Mouse (Mus musculus) myocyte (in vitro differentiated cells): Measurements from ENCODE around the gene Tjp2. TPM values are rescaled to one million over a fixed set of nuclear protein-coding genes. Genes with fewer than 3 reads are reported as not detected.

Source experiments
- H3K27me3 ChIP-seq: one replicate; pipeline ENCODE4 v1.6.1; 2011; ENCODE audit not compliant: control insufficient read depth, insufficient read depth, insufficient read length
- H3K36me3 ChIP-seq: one replicate; pipeline ENCODE4 v1.6.1; 2011; ENCODE audit not compliant: control insufficient read depth, insufficient read depth
- H3K4me2 ChIP-seq: one replicate; pipeline ENCODE4 v1.6.1; 2011; ENCODE audit warnings: low read depth, control low read depth
- H3K4me3 ChIP-seq: one replicate; pipeline ENCODE4 v1.5.1; 2011; ENCODE audit warnings: mild to moderate bottlenecking, control low read depth, moderate library complexity
- H3K79me2 ChIP-seq: one replicate; pipeline ENCODE4 v1.6.1; 2011; ENCODE audit not compliant: control insufficient read depth, insufficient read depth
- H3ac ChIP-seq: one replicate; pipeline ENCODE4 v1.6.1; 2011; ENCODE audit not compliant: control insufficient read depth, insufficient read length
- CEBPB ChIP-seq: IDR thresholded peaks from 2 replicates; pipeline ENCODE4 v1.6.1; 2011; ENCODE audit warnings: mild to moderate bottlenecking, moderate library complexity; ENCODE audit not compliant: poor library complexity, insufficient read depth, severe bottlenecking
- E2F4 ChIP-seq: IDR thresholded peaks from one replicate; pipeline ENCODE4 v1.6.1; 2011; ENCODE audit warnings: mild to moderate bottlenecking, control low read depth, moderate library complexity; ENCODE audit not compliant: insufficient read depth
- MAX ChIP-seq: IDR thresholded peaks from one replicate; pipeline ENCODE4 v1.6.1; 2011; ENCODE audit warnings: low read depth, mild to moderate bottlenecking, control low read depth
- MYOD1 ChIP-seq, 3 experiments: IDR thresholded peaks; one replicate each; pipeline ENCODE4 v1.6.1; 2011; ENCODE audit warnings: control low read depth in 2 of 3, low read depth in 2 of 3, mild to moderate bottlenecking in 2 of 3, moderate library complexity in 1 of 3; ENCODE audit not compliant: insufficient read length in 2 of 3, control insufficient read depth in 1 of 3
- MYOG ChIP-seq, 3 experiments: IDR thresholded peaks; one replicate each; pipeline ENCODE4 v1.6.1; 2011; ENCODE audit warnings: control low read depth in 2 of 3, low read depth in 2 of 3, mild to moderate bottlenecking in 2 of 3; ENCODE audit not compliant: insufficient read length in 2 of 3, control insufficient read depth in 1 of 3, insufficient read depth in 1 of 3
- POLR2A ChIP-seq: IDR thresholded peaks from one replicate; pipeline ENCODE4 v1.6.1; 2011; ENCODE audit warnings: low read depth, mild to moderate bottlenecking, control low read depth, moderate library complexity; ENCODE audit not compliant: insufficient read length
- POLR2AphosphoS2 ChIP-seq: IDR thresholded peaks from one replicate; pipeline ENCODE4 v1.6.1; 2011; ENCODE audit warnings: low read depth, control low read depth; ENCODE audit not compliant: insufficient read length
- REST ChIP-seq: IDR thresholded peaks from one replicate; pipeline ENCODE4 v1.6.1; 2011; ENCODE audit warnings: mild to moderate bottlenecking, control low read depth, moderate library complexity; ENCODE audit not compliant: insufficient read depth, insufficient read length
- SRF ChIP-seq: IDR thresholded peaks from one replicate; pipeline ENCODE4 v1.6.1; 2011; ENCODE audit warnings: low read depth; ENCODE audit not compliant: control insufficient read depth, insufficient read length
- TCF12 ChIP-seq: IDR thresholded peaks from one replicate; pipeline ENCODE4 v1.6.1; 2011; ENCODE audit warnings: mild to moderate bottlenecking, control low read depth; ENCODE audit not compliant: poor library complexity, insufficient read depth, severe bottlenecking
- TCF3 ChIP-seq: IDR thresholded peaks from one replicate; pipeline ENCODE4 v1.6.1; 2011; ENCODE audit warnings: low read depth, control low read depth; ENCODE audit not compliant: insufficient read length
- USF1 ChIP-seq: IDR thresholded peaks from one replicate; pipeline ENCODE4 v1.6.1; 2011; ENCODE audit warnings: low read depth, mild to moderate bottlenecking, control low read depth, moderate library complexity
- polyA plus RNA-seq: library from polyadenylated mRNA; unstranded; fragments of >200 nt; fragmentation: generic; extraction: Trizol; gene quantifications from one replicate; pipeline ENCODE4 v1.2.1, GENCODE M21; 2012; ENCODE audit warnings: missing spikeins

The Tjp2 gene
- polyA plus RNA-seq, 1 experiment: 5.2 TPM

DNA sequence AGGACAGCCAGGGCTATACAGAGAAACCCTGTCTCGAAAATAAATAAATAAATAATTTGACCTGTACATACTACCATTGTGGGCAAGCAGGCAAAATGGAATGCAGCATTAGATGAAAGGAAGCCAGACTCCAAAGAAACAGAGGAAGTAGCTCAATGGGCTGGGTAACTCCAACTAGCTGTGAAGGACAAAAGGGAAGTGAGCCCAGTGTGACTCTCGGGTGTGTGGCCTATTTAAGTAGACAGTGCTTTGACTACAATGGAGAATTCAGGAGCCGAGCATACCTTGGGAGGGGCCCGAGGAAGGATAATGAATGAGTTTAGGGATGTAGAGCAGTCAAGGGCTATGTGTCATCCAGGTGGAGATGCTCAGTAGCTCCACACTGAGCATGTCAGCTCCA is 48.1 kb downstream of the Tjp2 start:
- H3ac ChIP-seq: no peak overlapping the region
- H3K4me2 ChIP-seq: no peak overlapping the region
- H3K36me3 ChIP-seq: no peaks in the 10 kb centered on the region
- H3K79me2 ChIP-seq: peaks cover 10% of the 10 kb centered on the region
- TF ChIP-seq TCF3 (no peak), SRF (no peak), E2F4 (no peak)
- H3K4me3 ChIP-seq: no peak overlapping the region
- H3K27me3 ChIP-seq: no peaks in the 10 kb centered on the region

DNA sequence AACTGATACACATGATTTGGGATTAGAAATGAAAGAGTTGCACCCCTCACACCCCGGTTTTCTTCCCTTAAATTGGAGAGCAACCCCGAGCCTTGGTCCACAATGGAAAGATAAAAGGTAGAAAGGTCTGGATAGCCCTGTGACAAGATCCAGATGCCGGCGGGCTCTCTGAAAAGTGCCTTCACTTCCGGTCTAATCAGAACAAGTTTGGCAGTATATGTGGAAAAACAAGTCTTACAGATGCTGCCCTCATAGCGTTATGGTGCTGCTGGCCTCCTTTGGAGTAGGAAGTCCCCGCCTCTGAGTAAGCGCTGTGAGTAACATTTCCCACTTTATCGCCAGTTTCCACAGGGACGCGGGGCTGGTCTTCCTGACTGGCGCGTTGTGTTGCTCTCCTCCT is 49.9 kb downstream of the Tjp2 start:
- peak overlapping the region; percentile 51 for H3K4me3 ChIP-seq
- H3K4me2 ChIP-seq: peak overlapping the region; percentile 99
- TF ChIP-seq POLR2A (no peak), TCF3 (no peak), TCF12 (no peak), SRF (no peak), POLR2AphosphoS2 (no peak), MYOG (IDR thresholded peaks at IDR 0.05; ENCODE audit: control insufficient read depth in 1 of 3, insufficient read depth in 1 of 3, insufficient read length in 2 of 3, low read depth in 2 of 3) (no peak), MYOD1 (IDR thresholded peaks at IDR 0.05; ENCODE audit: control insufficient read depth in 1 of 3, insufficient read length in 2 of 3, low read depth in 2 of 3) (no peak), CEBPB (no peak), MAX (no peak)
- H3K79me2 ChIP-seq: peaks cover 13% of the 10 kb centered on the region
- no peaks in the 10 kb centered on the region for H3K36me3 ChIP-seq
- no peaks in the 10 kb centered on the region for H3K27me3 ChIP-seq
- H3ac ChIP-seq: no peak overlapping the region

DNA sequence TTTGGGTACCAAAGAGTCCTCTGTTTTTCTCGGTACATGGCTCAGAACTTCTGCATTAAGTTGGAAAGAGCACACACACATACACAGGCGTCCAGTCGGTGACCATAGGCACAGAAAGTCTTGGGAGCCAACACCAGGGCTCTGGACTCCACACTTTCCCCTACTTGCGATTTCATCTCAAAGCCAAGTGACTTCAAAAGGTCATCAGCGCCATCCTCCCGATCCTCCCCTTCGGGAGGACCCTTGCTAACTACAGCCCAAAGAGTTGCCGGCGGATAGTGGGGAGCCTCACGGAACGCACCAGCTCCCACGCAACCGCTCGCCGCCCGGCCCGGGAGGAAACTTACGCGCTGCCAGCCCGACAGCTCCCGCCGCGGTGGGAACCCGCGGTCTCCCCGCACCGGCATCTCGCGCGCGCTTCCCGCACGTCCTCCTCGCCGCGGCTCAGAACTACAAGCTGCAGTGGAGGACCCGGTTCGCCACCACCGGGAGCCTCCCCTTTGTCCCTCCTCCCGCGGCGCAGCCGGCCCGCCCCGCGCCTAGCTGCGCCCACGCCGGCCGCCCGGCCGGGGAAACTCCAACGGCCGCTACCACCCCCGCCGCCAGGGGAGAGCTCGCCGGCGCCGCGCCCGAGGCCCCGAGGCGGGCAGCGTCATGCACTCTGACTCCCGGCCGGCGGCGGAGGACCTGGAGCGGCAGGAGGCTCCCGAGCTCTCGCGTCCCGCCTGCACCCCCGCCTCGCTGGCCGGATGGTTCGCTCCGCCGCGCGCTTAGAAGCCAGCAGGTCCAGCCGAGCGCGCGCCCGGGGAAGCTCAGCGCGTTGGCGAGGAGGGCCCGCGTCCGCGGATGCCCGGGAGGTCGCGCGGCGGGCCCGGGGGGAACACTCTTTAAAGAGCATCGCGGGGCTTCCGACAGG is 51.0 kb downstream of the Tjp2 start:
- Histone ChIP-seq H3K36me3 (no peaks in the 10 kb centered on the region), H3ac (peak overlapping the region; percentile 14), H3K4me2 (peak overlapping the region; percentile 99), H3K4me3 (peak overlapping the region; percentile 51), H3K79me2 (peaks cover 20% of the 10 kb centered on the region), H3K27me3 (no peaks in the 10 kb centered on the region)
- no peak for TF ChIP-seq USF1
- no peak for TF ChIP-seq TCF3
- TF ChIP-seq REST: no peak
- no peak for TF ChIP-seq CEBPB
- no peak for TF ChIP-seq SRF
- TF ChIP-seq POLR2A: peak; percentile 72
- no peak for TF ChIP-seq MAX
- TF ChIP-seq MYOG (IDR thresholded peaks at IDR 0.05; ENCODE audit: control insufficient read depth in 1 of 3, insufficient read depth in 1 of 3, insufficient read length in 2 of 3, low read depth in 2 of 3): peak in 1 of 3 experiments; percentile 24
- peak; percentile 62 for TF ChIP-seq POLR2AphosphoS2
- TF ChIP-seq E2F4: peak; percentile 13
- no peak for TF ChIP-seq TCF12
- TF ChIP-seq MYOD1 (IDR thresholded peaks at IDR 0.05; ENCODE audit: control insufficient read depth in 1 of 3, insufficient read length in 2 of 3, low read depth in 2 of 3): peak in 1 of 3 experiments; percentile 13

DNA sequence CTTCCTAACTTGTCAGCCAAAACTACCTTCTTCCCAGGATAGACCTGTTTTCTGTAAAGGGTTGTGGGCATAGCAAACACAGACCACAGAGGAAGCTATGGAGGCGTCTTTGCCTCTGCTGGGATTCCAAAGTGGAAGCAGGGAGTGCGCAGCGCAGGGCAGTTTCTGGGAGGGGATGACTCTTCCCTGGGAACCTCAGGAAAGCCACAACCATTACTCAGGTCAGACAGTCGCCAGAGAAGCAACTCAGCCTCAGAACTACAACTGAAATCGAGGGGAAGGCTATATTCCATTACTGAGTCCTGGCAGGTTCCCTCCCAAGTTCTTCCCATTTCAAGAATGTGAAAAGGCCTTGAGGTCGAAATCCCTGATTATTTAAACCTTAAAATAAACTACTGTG is 51.8 kb downstream of the Tjp2 start:
- Histone ChIP-seq H3K36me3 (no peaks in the 10 kb centered on the region), H3ac (peak overlapping the region; percentile 14), H3K4me2 (peak overlapping the region; percentile 95), H3K4me3 (peak overlapping the region; percentile 51), H3K79me2 (peaks cover 24% of the 10 kb centered on the region), H3K27me3 (no peaks in the 10 kb centered on the region)
- TF ChIP-seq MYOG (IDR thresholded peaks at IDR 0.05; ENCODE audit: control insufficient read depth in 1 of 3, insufficient read depth in 1 of 3, insufficient read length in 2 of 3, low read depth in 2 of 3) (no peak), POLR2A (no peak), CEBPB (no peak), MAX (no peak), SRF (no peak), TCF3 (no peak), REST (no peak), POLR2AphosphoS2 (no peak), USF1 (no peak)

DNA sequence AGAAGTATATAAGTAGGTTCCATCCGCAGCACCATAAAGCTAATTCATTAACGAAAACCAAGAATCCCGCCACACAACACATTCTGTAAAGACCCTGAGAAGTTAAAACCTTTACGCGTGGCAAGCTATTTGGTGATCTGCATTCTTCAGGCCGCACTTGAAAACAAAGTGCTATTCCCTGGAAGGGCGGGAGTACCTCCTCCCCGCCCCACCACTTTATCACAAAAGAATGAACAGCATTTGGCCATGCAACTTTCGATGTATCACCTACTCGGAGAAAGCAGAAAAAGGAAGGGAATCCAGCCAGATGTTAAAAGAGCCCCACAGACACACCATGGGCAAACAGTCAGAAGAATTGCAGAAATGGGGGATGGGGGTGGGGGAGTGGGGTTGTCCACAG is 56.3 kb downstream of the Tjp2 start:
- H3K4me3 ChIP-seq: no peak overlapping the region

More for the DNA sequence above, 56.3 kb downstream of the Tjp2 start:
- Histone ChIP-seq H3K27me3 (no peaks in the 10 kb centered on the region), H3K36me3 (no peaks in the 10 kb centered on the region), H3K79me2 (peaks cover 37% of the 10 kb centered on the region), H3ac (no peak overlapping the region), H3K4me2 (no peak overlapping the region)
- TF ChIP-seq TCF12: no peak
- no peak for TF ChIP-seq REST
- TF ChIP-seq POLR2A: no peak
- no peak for TF ChIP-seq USF1
- TF ChIP-seq MAX: no peak
- no peak for TF ChIP-seq CEBPB
